Mouse (Mus musculus): ENCODE results near the gene Apoc2.

The Apoc2 gene

GRCm38 (mm10) chr7:19677872-19678271, at the start of gene Apoc2:
Gene Apoc2, minus strand, starts transcription at chr7:19677941.
- DNase-seq, result no peak

GRCm38 (mm10) chr7:19726541-19726940, 48.8 kb upstream of the Apoc2 start:
- DNase-seq, result peak in 1 of 2 experiments; percentile 27

- DNase-seq, result no peak
These were observed 46.4 kb upstream of the Apoc2 start for GRCm38 (mm10) chr7:19724167-19724566.

GRCm38 (mm10) chr7:19722754-19723195, 45.0 kb upstream of the Apoc2 start:
- peak; percentile 68 to 77 for DNase-seq

GRCm38 (mm10) chr7:19719200-19719599, 41.5 kb upstream of the Apoc2 start:
- DNase-seq, result no peak

GRCm38 (mm10) chr7:19718297-19718952, 40.7 kb upstream of the Apoc2 start:
- no peak for DNase-seq

GRCm38 (mm10) chr7:19717346-19717745, 39.6 kb upstream of the Apoc2 start:
- DNase-seq, result no peak

GRCm38 (mm10) chr7:19716822-19717221, 39.1 kb upstream of the Apoc2 start:
- DNase-seq, result no peak

GRCm38 (mm10) chr7:19716055-19716682, 38.4 kb upstream of the Apoc2 start:
- DNase-seq, result no peak

- DNase-seq, result peak; percentile 99
These were observed 37.7 kb upstream of the Apoc2 start, which contains the start of gene Tomm40 for GRCm38 (mm10) chr7:19715239-19716054. Gene Tomm40, minus strand, starts transcription at chr7:19715438.

GRCm38 (mm10) chr7:19714836-19715235, 37.1 kb upstream of the Apoc2 start:
- DNase-seq, result no peak

- no peak for DNase-seq
These were observed 35.9 kb upstream of the Apoc2 start for GRCm38 (mm10) chr7:19713598-19713997.

GRCm38 (mm10) chr7:19713196-19713595, 35.5 kb upstream of the Apoc2 start:
- no peak for DNase-seq

- DNase-seq, result no peak
These were observed 34.7 kb upstream of the Apoc2 start for GRCm38 (mm10) chr7:19712414-19712813.

GRCm38 (mm10) chr7:19710650-19711049, 32.9 kb upstream of the Apoc2 start:
- no peak for DNase-seq

GRCm38 (mm10) chr7:19705271-19705670, 27.5 kb upstream of the Apoc2 start:
- no peak for DNase-seq

GRCm38 (mm10) chr7:19704475-19704874, 26.7 kb upstream of the Apoc2 start:
- DNase-seq, result no peak

- DNase-seq, result no peak
These were observed 25.3 kb upstream of the Apoc2 start for GRCm38 (mm10) chr7:19702859-19703555.

- DNase-seq, result peak; percentile 86 to 91
These were observed 23.5 kb upstream of the Apoc2 start for GRCm38 (mm10) chr7:19701069-19701761.

- no peak for DNase-seq
These were observed 22.7 kb upstream of the Apoc2 start for GRCm38 (mm10) chr7:19700299-19701068.

- DNase-seq, result no peak
These were observed 22.0 kb upstream of the Apoc2 start for GRCm38 (mm10) chr7:19699827-19700148.

All from kidney, postnatal 4 days (tissue).